Mouse (Mus musculus) kidney, postnatal 14 days (tissue): ENCODE results near the gene Myom1.
A peak's percentile ranks its signal among the peaks of the same experiment; 100 is the strongest.
"Not testable (repeated sequence)": the region's sequence is repeated elsewhere in the genome, so short reads cannot be mapped to it uniquely, and the experiment has no call there.

ENCODE experiments used
- DNase-seq: peaks from one replicate; pipeline ENCODE4 v3.0.0; 2022; ENCODE audit warnings: mixed read lengths

The Myom1 gene

DNA sequence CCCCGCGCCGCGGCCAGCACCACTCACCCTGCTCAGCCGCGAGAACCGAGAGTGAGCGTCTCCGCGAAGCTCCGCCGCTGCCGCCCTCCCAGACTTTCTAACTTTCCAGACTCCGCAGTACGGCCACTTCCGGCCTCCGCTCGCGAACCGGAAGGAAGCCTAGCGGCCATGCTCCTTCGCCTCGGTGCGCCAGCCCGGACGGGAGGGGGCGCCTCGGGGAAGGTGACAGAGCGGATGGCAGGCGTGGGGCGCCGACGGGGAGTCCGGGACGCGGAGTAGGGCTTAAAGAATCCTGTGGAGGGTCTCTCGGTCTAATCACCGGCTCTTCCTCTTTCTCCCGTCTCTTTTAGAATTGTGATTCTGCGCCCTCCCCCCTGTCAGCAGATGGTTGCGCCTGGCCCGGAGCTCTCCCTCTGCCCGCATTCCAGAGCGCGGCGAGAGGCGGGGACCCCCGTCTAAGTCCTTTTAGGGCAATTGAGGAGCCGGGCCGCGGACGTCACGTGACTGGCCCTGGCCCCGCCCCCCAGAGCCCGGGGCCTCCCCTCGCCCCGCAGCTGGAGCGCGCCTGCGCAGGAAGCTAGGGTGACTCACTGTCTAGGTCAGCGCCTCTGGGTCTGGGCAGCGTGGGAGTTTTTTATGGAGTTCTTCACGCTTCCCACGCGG is at the start of gene Myom1:
Gene Myom1 (plus strand): TSS at position 553 of the 663 bp plus-strand sequence.
- DNase-seq: peak; percentile 100

DNA sequence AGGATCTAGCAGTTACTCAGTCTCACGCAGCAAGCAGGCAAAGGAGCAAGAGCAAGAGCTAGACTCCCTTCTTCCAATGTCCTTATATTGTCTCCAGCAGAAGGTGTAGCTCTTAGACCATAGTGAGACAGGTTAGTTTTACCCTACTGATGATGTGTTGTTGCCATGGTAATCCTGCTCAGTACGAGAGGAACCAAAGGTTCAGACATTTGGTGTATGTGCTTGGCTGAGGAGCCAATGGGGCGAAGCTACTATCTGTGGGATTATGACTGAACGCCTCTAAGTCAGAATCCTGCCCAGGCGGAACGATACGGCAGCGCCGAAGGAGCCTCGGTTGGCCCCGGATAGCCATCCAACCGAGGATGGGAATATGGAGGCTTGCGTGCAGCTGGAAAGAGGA is 38.9 kb upstream of the Myom1 start:
- peak; percentile 94 for DNase-seq

GRCm38 (mm10) chr17:70965281-70965680 is 37.2 kb upstream of the Myom1 start:
- no peak for DNase-seq

DNA sequence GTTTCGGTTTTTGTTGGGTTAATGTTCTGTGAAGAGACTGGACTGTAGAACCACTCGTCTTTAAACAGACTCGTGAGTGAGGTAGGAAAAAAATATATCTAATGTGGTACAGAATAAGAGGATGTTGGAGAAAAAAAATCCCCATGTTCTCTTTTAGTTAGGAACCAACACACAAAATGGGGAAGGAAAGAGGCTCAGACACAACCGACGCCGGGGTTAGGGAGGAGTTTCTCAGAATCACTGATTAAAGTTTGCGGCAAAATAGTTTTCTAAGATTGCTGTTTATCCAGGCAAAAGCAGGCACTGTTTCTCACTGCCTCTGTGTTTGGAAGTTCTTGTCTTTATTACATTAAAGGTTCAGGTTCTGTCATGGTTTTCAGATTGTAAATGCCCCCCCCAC is 36.3 kb upstream of the Myom1 start:
- no peak for DNase-seq

- no peak for DNase-seq
Measured at GRCm38 (mm10) chr17:70967191-70967590, 35.2 kb upstream of the Myom1 start.

GRCm38 (mm10) chr17:70967646-70968045 is 34.8 kb upstream of the Myom1 start:
- no peak for DNase-seq

- no peak for DNase-seq
Measured at GRCm38 (mm10) chr17:70968606-70969191, 33.7 kb upstream of the Myom1 start.

GRCm38 (mm10) chr17:70971206-70971605 is 31.2 kb upstream of the Myom1 start:
- DNase-seq: no peak

DNA sequence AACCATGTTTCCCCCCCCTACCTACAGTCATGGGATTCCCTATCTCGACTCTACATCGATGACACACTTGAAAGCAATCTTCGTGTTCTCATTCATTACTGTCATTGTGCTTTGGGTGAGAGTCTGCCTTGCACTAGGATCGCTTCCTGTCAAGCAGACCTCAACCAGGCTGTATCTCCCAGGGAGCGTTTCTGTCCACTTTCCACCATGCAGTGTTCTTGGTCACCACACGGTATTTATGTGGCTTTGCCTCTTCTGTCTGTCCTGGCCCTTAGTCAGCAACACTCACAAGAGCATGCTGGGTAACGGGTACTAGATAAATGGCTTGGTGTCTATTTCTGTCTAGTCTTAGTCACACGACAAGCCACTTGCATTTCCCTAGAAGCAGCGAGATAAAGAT is 29.0 kb upstream of the Myom1 start:
- no peak for DNase-seq

GRCm38 (mm10) chr17:70974065-70974464 is 28.4 kb upstream of the Myom1 start:
- DNase-seq: not testable (repeated sequence)

- no peak for DNase-seq
Measured at GRCm38 (mm10) chr17:70977799-70978198, 24.6 kb upstream of the Myom1 start.

- DNase-seq: no peak
Measured at GRCm38 (mm10) chr17:70979345-70980223, 22.8 kb upstream of the Myom1 start.

DNA sequence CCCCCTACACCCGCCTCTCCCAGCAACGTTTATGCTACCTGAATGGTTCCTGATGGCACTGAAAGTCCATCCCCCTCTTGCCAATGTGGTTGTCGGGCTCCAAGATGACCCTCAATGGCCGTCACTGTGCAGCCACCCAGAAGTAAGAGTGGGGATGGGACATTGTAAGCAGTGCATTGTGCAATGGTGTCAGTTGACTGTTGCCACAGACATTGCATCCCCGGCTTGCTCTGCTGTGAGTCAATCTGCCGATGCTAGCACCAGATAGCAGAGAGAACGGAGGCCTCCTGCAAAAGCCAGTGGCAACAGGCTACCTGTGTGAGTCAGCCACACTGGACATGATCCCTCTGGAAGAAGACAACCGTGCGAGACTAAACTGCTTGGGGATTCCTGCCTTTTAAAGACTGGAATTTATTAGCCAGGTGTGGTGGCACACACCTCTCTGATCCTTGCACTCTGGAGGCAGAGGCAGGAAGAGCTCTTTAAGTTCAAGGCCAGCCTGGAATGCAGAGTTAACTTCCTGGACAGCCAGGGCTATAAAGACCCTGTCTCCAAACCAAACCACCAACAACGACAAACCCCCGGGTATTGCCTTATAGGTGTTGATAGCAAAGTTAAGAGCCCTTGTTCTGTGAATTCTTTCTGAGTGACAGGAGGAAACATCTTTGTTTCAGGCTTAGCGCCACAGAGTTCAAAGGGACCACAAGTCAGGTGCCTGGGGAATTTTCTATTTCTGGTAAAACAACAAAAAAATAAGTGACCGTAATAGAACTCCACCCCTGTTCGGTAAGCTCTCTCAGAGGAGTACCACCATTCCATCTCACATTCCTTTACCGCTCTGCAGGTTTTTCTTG is 16.7 kb upstream of the Myom1 start:
- no peak for DNase-seq

DNA sequence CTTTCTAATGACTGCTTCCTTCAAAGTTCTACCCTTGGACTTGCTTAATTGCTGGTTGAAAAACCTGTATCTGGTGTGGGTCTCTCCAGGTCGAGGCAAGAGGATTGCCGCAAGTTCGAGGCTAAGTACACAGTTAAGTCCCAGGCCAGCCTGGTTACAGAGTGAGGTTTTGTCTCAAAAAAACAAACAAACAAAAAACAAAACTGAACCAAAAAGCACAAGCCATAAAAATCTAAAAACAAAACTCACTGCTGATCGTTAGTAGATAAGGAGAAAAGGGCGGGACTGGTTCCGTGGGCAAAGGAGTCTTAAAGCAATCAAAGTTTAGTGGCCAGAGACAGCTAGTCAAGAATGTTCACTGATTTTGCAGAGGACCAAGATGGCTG is 16.1 kb upstream of the Myom1 start:
- DNase-seq: no peak

DNA sequence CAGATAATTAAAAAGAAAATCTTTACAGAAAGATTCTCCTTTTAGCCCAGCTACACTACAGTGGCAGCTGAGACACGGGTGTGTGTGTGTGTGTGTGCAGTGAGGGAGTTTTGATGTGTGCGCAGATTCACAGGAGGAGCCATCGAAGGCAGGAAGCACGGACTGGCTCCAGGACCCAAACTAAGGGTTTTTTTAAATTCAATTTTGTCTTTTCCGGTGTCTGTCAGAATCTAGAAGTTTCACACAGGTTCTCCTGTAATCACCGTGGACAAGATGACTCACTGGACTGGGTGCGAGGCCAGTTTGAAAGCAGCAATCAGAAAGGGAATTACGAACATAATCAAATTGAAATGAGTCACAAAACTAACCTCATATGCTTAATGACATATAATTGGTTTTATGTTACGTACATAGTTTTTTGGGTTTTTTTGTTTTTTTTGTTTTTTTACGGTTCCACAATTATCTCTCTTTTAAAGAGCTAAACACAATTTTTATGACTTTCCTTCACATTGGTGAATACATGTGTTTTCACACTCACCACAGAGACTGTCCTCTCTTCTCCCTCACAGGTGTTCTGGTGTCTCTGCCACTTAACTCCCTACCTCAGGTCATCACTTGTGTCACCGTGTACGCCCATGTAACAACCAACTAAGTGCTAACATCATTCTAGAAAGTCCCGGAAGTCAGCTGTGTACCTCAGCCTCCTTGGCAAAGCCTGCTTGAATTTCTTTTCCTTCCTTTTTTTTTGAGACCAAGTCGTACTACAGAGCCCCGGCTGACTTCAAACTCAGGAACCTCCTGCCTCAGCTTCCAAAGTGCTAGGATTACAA is 15.4 kb upstream of the Myom1 start:
- DNase-seq: no peak

- DNase-seq: peak; percentile 45
Measured at GRCm38 (mm10) chr17:70988337-70988767, 14.1 kb upstream of the Myom1 start.

DNA sequence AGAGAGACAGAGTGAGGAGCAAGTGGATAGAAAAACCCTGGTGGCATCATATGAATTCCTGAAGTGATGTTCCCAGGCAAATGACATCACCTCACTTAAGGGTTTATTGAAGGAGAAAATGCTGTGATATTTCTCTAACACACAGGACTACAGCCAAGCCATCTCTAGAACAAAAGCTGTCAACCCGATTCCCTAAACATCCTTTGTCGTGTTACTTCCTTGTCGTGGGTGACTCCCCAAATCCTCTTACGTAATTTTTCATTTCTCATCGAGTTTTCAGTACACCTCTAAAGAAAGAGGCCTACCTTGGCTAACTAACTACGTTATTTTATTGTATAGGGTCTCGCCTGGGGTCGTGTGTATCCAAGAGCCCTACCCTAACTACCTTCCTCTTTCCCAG is 13.0 kb upstream of the Myom1 start:
- no peak for DNase-seq

GRCm38 (mm10) chr17:70989991-70990390 is 12.4 kb upstream of the Myom1 start:
- DNase-seq: no peak

GRCm38 (mm10) chr17:70990403-70991303 is 11.8 kb upstream of the Myom1 start:
- DNase-seq: peak; percentile 91

- no peak for DNase-seq
Measured at GRCm38 (mm10) chr17:70991706-70992625, 10.5 kb upstream of the Myom1 start.
